Mouse (Mus musculus) CH12.LX (cell line): ENCODE data around the gene Snrk. TPM values are rescaled to one million over a fixed set of nuclear protein-coding genes. Genes with fewer than 3 reads are reported as not detected.

Experiments used
- DNase-seq: peaks from one replicate; pipeline ENCODE4 v3.0.0-alpha.2; 2013; ENCODE audit errors: extremely low read depth
- H3K27ac ChIP-seq: 2 replicates; pipeline ENCODE4 v1.5.1; 2012; ENCODE audit warnings: low read depth, mild to moderate bottlenecking, control low read depth, moderate library complexity; ENCODE audit not compliant: insufficient read depth
- H3K27me3 ChIP-seq: replicated peaks from 2 replicates; pipeline ENCODE3; 2012; ENCODE audit warnings: inconsistent platforms
- H3K36me3 ChIP-seq, 2 experiments: replicated peaks in 1 of 2; 2 replicates each; pipeline versions ENCODE3 to v1.6.1; 2012; ENCODE audit warnings: inconsistent platforms in 1 of 2, low read length in 1 of 2, mild to moderate bottlenecking in 1 of 2, mixed read lengths in 1 of 2, moderate library complexity in 1 of 2; ENCODE audit not compliant: control insufficient read depth in 1 of 2, insufficient read depth in 1 of 2
- H3K4me1 ChIP-seq, 2 experiments: 2 replicates each; pipeline ENCODE4 v1.6.1; 2012; ENCODE audit warnings: inconsistent platforms in 1 of 2, moderate library complexity in 1 of 2; ENCODE audit not compliant: insufficient read depth in 2 of 2, control insufficient read depth in 1 of 2
- H3K4me2 ChIP-seq: 2 replicates; pipeline ENCODE4 v1.6.1; 2012; ENCODE audit warnings: low read depth, mild to moderate bottlenecking, control low read depth; ENCODE audit not compliant: poor library complexity, insufficient read depth, severe bottlenecking
- H3K4me3 ChIP-seq, 3 experiments: fragments of 150-350 bp in 1 of 3; sonication (generic) in 1 of 3; replicated peaks in 1 of 3; 2 replicates each; pipeline versions ENCODE3 to v1.5.1; 2011 to 2012; ENCODE audit warnings: low read depth in 2 of 3, low read length in 2 of 3, mild to moderate bottlenecking in 2 of 3, moderate library complexity in 2 of 3, control low read depth in 1 of 3, improper control_type of control experiment in 1 of 3, inconsistent platforms in 1 of 3, mixed read lengths in 1 of 3; ENCODE audit not compliant: poor library complexity in 1 of 3
- H3K79me2 ChIP-seq: replicated peaks from 2 replicates; pipeline ENCODE4 v1.6.1; 2012; ENCODE audit warnings: mild to moderate bottlenecking, moderate library complexity; ENCODE audit not compliant: control insufficient read depth, poor library complexity, insufficient read depth, severe bottlenecking; ENCODE audit errors: extremely low read depth
- H3K9ac ChIP-seq: 2 replicates; pipeline ENCODE4 v1.6.1; 2012; ENCODE audit warnings: low read depth, mild to moderate bottlenecking, control low read depth, moderate library complexity; ENCODE audit not compliant: insufficient read depth
- H3K9me3 ChIP-seq: replicated peaks from 2 replicates; pipeline ENCODE3; 2012; ENCODE audit warnings: low read length, inconsistent platforms, mixed read lengths
- CHD2 ChIP-seq: IDR thresholded peaks from 2 replicates; pipeline ENCODE4 v1.6.1; 2011; ENCODE audit warnings: low read length, improper control_type of control experiment
- ELF1 ChIP-seq: IDR thresholded peaks from 2 replicates; pipeline ENCODE4 v1.6.1; 2014; ENCODE audit warnings: low read depth, mild to moderate bottlenecking, inconsistent platforms, low read length, improper control_type of control experiment
- ETS1 ChIP-seq: conservative IDR thresholded peaks from 2 replicates; pipeline ENCODE4 v1.6.1; 2012; ENCODE audit warnings: low read depth, mild to moderate bottlenecking, inconsistent platforms, low read length, improper control_type of control experiment, moderate library complexity
- JUN ChIP-seq: IDR thresholded peaks from 2 replicates; pipeline ENCODE4 v1.6.1; 2011; ENCODE audit warnings: low read depth, mild to moderate bottlenecking, low read length, improper control_type of control experiment, moderate library complexity; ENCODE audit not compliant: insufficient read depth
- JUND ChIP-seq: conservative IDR thresholded peaks from 2 replicates; pipeline ENCODE4 v1.6.1; 2011; ENCODE audit warnings: low read depth, low read length, improper control_type of control experiment
- KAT2A ChIP-seq: IDR thresholded peaks from 2 replicates; pipeline ENCODE4 v1.6.1; 2012; ENCODE audit warnings: low read length, improper control_type of control experiment, inconsistent platforms; ENCODE audit not compliant: insufficient replicate concordance
- MAZ ChIP-seq: IDR thresholded peaks from 2 replicates; pipeline ENCODE4 v1.6.1; 2012; ENCODE audit warnings: low read depth, mild to moderate bottlenecking, inconsistent platforms, low read length, improper control_type of control experiment, moderate library complexity
- MEF2A ChIP-seq: IDR thresholded peaks from 2 replicates; pipeline ENCODE4 v1.6.1; 2014; ENCODE audit warnings: low read depth, mild to moderate bottlenecking, inconsistent platforms, low read length, improper control_type of control experiment, borderline replicate concordance
- MXI1 ChIP-seq: IDR thresholded peaks from 2 replicates; pipeline ENCODE4 v1.6.1; 2011; ENCODE audit warnings: mild to moderate bottlenecking, low read depth, low read length, improper control_type of control experiment
- MYC ChIP-seq: IDR thresholded peaks from 2 replicates; pipeline ENCODE4 v1.6.1; 2011; ENCODE audit warnings: low read depth, mild to moderate bottlenecking, improper control_type of control experiment, low read length
- PAX5 ChIP-seq: IDR thresholded peaks from 2 replicates; pipeline ENCODE4 v1.6.1; 2012; ENCODE audit warnings: low read length, inconsistent platforms, mixed read lengths
- POLR2A ChIP-seq: IDR thresholded peaks from 2 replicates; pipeline ENCODE4 v1.6.1; 2011; ENCODE audit warnings: low read depth, mild to moderate bottlenecking, improper control_type of control experiment, low read length
- RAD21 ChIP-seq: IDR thresholded peaks from 2 replicates; pipeline ENCODE4 v1.6.1; 2011; ENCODE audit warnings: low read depth, mild to moderate bottlenecking, low read length, improper control_type of control experiment, moderate library complexity
- RCOR1 ChIP-seq: conservative IDR thresholded peaks from 2 replicates; pipeline ENCODE4 v1.6.1; 2012; ENCODE audit warnings: low read depth, mild to moderate bottlenecking, inconsistent platforms, low read length, improper control_type of control experiment
- SMC3 ChIP-seq: IDR thresholded peaks from 2 replicates; pipeline ENCODE4 v1.6.1; 2011; ENCODE audit warnings: low read depth, low read length, improper control_type of control experiment
- TBP ChIP-seq: conservative IDR thresholded peaks from 2 replicates; pipeline ENCODE4 v1.6.1; 2011; ENCODE audit warnings: low read depth, low read length, improper control_type of control experiment
- TCF12 ChIP-seq: IDR thresholded peaks from 2 replicates; pipeline ENCODE4 v1.6.1; 2014; ENCODE audit warnings: low read depth, mild to moderate bottlenecking, inconsistent platforms, low read length, improper control_type of control experiment
- UBTF ChIP-seq: IDR thresholded peaks from 2 replicates; pipeline ENCODE4 v1.6.1; 2012; ENCODE audit warnings: low read depth, mild to moderate bottlenecking, inconsistent platforms, low read length, improper control_type of control experiment, moderate library complexity
- ZMIZ1 ChIP-seq: IDR thresholded peaks from 2 replicates; pipeline ENCODE4 v1.6.1; 2012; ENCODE audit warnings: low read depth, mild to moderate bottlenecking, inconsistent platforms, low read length, improper control_type of control experiment
- dilution Hi-C: fragments of 300-500 bp; cut with MboI; formaldehyde crosslinking; loops from 2 replicates; pipeline ENCODE4 v1.14.3; 2020; ENCODE audit warnings: low sequenced_read_pairs; ENCODE audit not compliant: extremely low pct_unique_long_range_greater_than_20kb, extremely low pct_ligation_motif_present
- in situ Hi-C: fragments of 300-500 bp; cut with MboI; formaldehyde crosslinking; loops from 3 replicates; pipeline ENCODE4 v1.14.3; 2019; ENCODE audit warnings: low sequenced_read_pairs, low pct_ligation_motif_present, low pct_unique_long_range_greater_than_20kb, mixed read lengths
- polyA plus RNA-seq: library from polyadenylated mRNA; unstranded; fragments of >175 nt; gene quantifications from 2 replicates; pipeline ENCODE4 v1.2.1, GENCODE M21; 2012; ENCODE audit warnings: low read depth; ENCODE audit not compliant: insufficient read length
- total RNA-seq, 2 experiments: library from RNA; depleted of rRNA; stranded (reverse); fragments of 300-350 nt in 1 of 2; fragments of >200 nt in 1 of 2; gene quantifications; 2 replicates each; pipeline ENCODE4 v1.2.3; 2012 to 2014

Snrk gene
- total and polyA plus RNA-seq, 3 experiments = 6.1 to 13.1 (median 7.0) TPM

DNA sequence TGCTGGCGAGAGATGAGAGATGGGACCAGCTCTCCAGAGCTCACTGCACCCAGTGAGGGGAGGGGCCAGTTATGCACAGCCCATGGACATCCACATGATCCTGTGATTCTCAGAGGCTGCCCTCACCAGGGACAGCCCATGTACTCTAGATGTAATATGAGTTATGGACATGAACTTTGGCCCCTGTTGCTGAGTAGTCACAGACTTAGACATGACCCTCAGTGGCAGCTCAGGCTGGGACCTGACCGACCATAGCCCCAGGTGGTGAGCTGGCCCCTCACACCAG is 18.8 kb downstream of the Snrk start:
- Histone ChIP-seq H3K36me3 (peaks cover 3 to 19% of the 10 kb centered on the region in 2 experiments), H3K4me2 (no peak overlapping the region), H3K9me3 (no peaks in the 10 kb centered on the region), H3K4me1 (no peaks in the 10 kb centered on the region), H3K27ac (no peak overlapping the region), H3K79me2 (no peaks in the 10 kb centered on the region), H3K9ac (no peak overlapping the region), H3K4me3 (no peak overlapping the region), H3K27me3 (no peaks in the 10 kb centered on the region)
- dilution Hi-C loops (no loop called here), in situ Hi-C loops (no loop called here)
- TF ChIP-seq MYC (no peak), MXI1 (no peak), ETS1 (no peak)
- no peak for DNase-seq

DNA sequence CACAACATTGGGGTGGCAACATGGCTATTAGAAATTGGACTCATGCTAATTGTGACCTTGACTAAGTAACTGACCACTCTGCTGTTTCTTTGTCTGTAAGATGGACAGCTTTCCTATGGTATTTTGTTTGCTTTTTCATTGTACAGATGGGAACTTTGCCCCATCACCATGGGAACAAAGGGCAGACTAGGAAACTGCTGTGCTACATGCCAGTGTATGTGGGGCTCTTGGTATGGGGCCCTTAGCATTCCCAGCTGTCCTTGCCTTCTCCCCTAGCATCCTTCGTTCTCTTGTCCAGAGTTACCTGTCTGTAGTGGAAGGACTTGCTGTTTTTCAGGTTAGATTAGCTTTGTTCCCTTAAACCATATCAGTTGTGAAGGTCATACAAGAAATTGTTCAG is 20.9 kb downstream of the Snrk start:
- no peak for DNase-seq

DNA sequence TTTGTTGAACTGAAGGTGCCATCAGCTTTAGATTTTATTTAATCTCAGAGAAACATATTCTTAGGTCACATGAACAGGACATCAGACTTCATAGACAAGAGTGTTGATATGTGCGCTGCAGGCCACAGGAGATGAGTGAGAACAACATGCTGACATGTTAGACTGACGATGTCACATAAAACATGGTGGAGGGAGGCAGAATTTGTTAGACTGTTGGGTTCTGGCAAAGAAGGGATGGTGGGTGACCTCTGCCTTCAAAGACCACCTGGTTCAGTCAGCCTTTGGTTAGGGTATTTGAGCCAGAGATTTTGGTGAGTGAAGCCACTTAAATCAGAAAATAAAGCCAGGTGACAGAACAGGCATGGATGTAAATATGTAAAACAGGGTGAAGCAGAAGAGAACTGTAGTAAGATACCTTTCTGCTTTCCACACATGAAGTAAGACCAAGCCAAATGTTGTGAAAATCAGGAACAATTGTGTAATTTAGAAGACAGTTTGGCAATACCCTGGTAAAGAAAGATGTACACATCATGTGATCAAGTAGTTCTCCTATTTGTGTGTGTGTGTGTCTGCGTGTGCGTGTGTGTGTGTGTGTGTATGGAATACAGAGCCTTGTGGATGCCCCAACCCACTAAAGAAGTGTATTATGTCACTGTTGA is 21.4 kb downstream of the Snrk start:
- peaks cover 3 to 23% of the 10 kb centered on the region in 2 experiments for H3K36me3 ChIP-seq
- no peaks in the 10 kb centered on the region for H3K27me3 ChIP-seq
- H3K4me1 ChIP-seq = no peaks in the 10 kb centered on the region
- no peaks in the 10 kb centered on the region for H3K9me3 ChIP-seq
- DNase-seq = no peak
- no peak overlapping the region for H3K4me2 ChIP-seq
- H3K79me2 ChIP-seq = no peaks in the 10 kb centered on the region
- dilution Hi-C loops (no loop called here), in situ Hi-C loops (no loop called here)
- no peak overlapping the region for H3K9ac ChIP-seq
- H3K27ac ChIP-seq = no peak overlapping the region
- TF ChIP-seq MAZ (no peak), ELF1 (no peak), JUN (no peak), ZMIZ1 (no peak), MEF2A (no peak), ETS1 (no peak), KAT2A (no peak), RCOR1 (no peak)
- no peak overlapping the region for H3K4me3 ChIP-seq

More for the DNA sequence above, 20.9 kb downstream of the Snrk start:
- Histone ChIP-seq H3K4me1 (no peaks in the 10 kb centered on the region), H3K36me3 (peaks cover 3 to 23% of the 10 kb centered on the region in 2 experiments), H3K27ac (no peak overlapping the region), H3K79me2 (no peaks in the 10 kb centered on the region), H3K9me3 (no peaks in the 10 kb centered on the region), H3K9ac (no peak overlapping the region), H3K4me2 (no peak overlapping the region), H3K4me3 (no peak overlapping the region), H3K27me3 (no peaks in the 10 kb centered on the region)
- TF ChIP-seq RCOR1 = no peak
- TF ChIP-seq MAZ = no peak
- TF ChIP-seq TBP = no peak
- no peak for TF ChIP-seq UBTF
- TF ChIP-seq ELF1 = no peak
- no peak for TF ChIP-seq JUND
- no peak for TF ChIP-seq POLR2A
- TF ChIP-seq PAX5 = no peak
- no peak for TF ChIP-seq TCF12
- TF ChIP-seq RAD21 = no peak
- TF ChIP-seq KAT2A = no peak
- TF ChIP-seq CHD2 = no peak
- TF ChIP-seq SMC3 = no peak
- no peak for TF ChIP-seq ZMIZ1
- dilution Hi-C loops (no loop called here), in situ Hi-C loops (no loop called here)
